In the genomic region with DNA sequence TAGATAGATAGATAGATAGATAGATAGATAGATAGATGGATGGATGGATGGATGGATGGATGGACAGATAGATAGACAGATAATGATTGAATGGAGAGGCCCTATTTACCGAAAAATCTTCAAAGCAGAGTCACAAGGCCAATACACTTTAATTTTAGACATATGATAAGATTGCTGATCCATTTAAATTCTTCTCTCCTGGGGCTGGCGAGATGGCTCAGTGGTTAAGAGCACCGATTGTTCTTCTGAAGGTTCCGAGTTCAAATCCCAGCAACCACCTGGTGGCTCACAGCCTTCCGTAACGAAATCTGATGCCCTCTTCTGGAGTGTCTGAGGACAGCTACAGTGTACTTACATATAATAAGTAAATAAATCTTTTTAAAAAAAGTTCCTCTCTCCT, we compare ENCODE assay signal across 8 mouse cellular contexts. TPM values are rescaled to one million over a fixed set of nuclear protein-coding genes. Genes with fewer than 3 reads are reported as not detected.
"Had no signal": no experiment of that assay in that cellular context is flagged by ENCODE, and none has a peak within 500 bp of the region (broad histone marks: within the 10 kb centered on the region; RNA-seq: fewer than 3 reads in every experiment).

No protein-coding gene starts in this region.

RNA-seq across cellular contexts. Expression of gene Mgarp, which starts 41.6 kb away (rescaled TPM):
- total RNA-seq: hematopoietic stem cell, adult 5-6 weeks; layer of hippocampus, adult 18-20 months; layer of hippocampus, postnatal 10 days; layer of hippocampus, postnatal 14 days; layer of hippocampus, postnatal 36 days; left cerebral cortex, adult 18-20 months; left cerebral cortex, adult 2 months had no signal
- polyA plus RNA-seq: kidney, adult 2 months had no signal
